Mouse (Mus musculus): Measurements from ENCODE around the gene Mrm1. TPM values are rescaled to one million over a fixed set of nuclear protein-coding genes. Genes with fewer than 3 reads are reported as not detected.
"Not testable (repeated sequence)": the region's sequence is repeated elsewhere in the genome, so short reads cannot be mapped to it uniquely, and the experiment has no call there.

Mrm1 gene
- polyA plus RNA-seq (2012; rRNA removed): 10.8 and 13.1 TPM in 2 replicates

DNA sequence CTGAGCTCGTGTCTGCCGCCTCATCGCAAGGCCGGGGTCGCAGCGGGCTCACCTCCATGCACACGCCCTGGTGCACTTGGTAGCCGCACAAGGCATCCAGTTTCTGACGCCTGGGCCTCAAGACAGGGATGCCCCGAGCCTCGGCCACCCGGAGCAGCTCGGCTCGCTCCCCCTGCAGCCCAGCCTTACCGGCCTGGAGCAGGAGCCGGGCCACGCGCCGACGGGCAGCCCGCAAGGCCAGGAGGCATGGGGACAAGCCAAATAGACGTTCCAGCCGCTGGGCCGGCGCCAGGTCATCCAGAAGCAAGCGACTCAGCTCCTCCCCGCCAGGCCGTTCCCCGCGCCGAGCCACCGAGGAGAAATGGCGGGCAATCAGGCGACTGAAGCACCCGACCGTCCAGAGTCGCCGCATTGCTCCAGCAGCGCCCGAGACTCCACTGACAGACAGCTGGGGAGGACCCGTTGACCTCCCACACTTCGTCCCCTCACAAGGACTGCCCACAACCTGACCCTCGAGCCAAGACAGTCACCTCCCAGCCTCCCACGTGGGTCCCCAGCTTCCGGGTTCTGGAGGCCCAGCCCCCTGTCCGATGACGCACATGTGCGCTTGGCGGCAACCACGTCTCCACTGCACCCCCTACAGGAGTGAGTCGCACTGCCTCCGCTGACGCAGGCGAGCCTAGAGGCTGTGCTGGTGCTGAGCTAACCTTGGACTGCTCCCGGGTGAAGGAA, at the start of gene Mrm1:
TSS of gene Mrm1 (minus strand) at position 555 of the 732 bp plus-strand sequence.
- peak; percentile 80 for DNase-seq (ENCODE audit: low spot score)

DNA sequence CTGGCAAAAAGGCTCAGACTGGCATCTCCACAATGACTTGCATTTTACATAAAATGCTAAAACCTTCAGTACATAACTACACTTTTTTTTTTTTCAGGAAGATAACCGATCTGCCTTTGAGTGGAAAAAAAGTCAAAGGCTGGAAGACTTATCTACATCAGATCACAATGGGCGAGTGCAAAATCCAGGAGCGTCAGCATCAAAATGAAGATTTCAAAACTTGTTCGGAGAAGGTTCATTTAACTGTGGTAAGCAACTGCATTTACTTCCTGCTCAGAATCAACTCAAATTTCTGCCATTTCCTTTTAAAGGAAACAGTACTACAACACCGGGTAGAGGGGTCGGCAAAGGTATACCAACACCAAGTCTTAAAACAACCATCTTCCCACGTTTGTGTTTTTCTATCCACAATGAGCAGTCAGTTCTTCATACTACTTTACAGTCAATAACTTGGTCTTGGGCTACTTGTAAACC, 49.5 kb upstream of the Mrm1 start:
- no peak for DNase-seq (ENCODE audit: low spot score)

DNA sequence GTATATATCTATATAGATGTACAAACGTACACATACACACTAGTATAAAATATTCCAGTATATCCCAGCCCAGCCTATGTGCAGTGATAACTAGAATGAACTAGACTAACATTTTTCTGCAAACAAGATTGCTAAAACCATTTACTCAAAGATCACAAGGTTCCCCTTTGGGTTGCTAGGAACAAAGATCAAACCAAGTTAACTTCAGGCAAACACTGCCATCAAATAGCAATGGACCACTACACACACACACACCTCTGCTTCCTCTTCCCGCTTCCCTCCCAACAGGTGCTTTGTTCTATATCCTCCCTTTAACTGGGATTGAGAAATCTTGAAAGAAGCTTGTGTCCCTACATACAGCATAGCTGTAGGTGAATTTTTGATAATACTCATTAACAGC, 48.3 kb upstream of the Mrm1 start:
- DNase-seq (ENCODE audit: low spot score): no peak

DNA sequence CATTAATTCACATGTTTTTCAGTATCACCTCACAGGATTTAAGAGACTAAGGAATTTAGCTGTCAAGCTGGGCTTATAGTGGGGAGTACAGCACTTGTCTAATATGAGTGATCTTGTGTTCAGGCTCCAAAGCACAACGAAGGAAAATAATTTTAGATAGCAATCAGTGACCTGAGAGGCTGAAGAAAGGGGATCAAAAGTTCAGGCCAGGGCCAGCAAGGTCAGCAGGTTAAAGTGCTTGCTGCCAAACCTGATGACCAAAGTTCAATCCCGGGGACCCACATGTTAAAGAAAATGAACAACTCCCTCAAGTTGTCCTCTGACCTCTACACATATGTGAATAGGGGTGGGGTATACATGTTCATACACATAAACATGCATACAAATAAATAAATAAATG, 46.0 kb upstream of the Mrm1 start:
- DNase-seq (ENCODE audit: low spot score): no peak

DNA sequence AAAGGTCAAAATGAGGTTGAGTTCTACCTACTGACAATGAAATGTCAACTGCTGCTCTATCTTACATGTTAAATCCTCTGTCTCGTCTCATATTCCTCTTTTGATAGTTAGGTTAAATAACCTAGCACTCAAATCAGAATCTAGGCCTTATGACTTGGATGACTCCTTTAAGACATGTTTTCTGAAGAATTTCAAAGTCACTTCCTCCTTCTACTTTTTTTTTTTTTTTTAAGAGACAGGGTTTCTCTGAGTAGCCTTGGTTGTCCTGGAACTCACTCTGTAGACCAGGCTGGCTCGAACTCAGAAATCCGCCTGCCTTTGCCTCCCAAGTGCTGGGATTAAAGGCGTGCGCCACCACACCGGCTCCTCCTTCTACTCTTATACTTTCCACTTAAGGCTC, 36.0 kb upstream of the Mrm1 start:
- DNase-seq (ENCODE audit: low spot score): no peak

DNA sequence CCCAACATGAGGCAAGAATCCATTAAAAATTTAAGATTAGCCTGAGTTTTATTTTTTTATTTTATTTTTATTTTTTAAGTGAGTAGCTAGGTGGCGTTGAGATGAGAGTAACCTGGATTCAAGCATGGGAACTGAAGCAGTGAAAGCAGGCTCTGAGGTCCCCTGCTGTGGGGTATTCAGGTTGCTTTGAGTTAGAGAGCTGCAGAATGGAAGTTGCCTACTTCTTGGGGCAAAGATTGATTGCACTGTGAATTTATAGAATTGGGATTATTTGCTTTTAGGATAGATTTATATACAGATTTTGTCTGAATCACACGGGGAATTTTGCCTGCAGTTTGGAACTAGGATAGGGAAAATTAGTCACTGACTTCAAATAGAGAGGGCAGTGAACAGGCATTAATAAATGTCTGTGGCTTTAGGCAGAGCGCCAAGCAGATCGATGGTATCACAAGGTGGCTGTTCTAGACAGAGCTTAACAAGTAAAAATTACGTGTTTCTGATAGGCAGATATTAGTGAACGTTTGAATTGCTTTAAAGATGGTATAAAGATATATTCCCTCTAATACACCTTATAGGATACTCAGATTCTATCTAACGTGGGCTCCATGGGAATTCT, 28.3 kb upstream of the Mrm1 start:
- DNase-seq (ENCODE audit: low spot score): no peak

DNA sequence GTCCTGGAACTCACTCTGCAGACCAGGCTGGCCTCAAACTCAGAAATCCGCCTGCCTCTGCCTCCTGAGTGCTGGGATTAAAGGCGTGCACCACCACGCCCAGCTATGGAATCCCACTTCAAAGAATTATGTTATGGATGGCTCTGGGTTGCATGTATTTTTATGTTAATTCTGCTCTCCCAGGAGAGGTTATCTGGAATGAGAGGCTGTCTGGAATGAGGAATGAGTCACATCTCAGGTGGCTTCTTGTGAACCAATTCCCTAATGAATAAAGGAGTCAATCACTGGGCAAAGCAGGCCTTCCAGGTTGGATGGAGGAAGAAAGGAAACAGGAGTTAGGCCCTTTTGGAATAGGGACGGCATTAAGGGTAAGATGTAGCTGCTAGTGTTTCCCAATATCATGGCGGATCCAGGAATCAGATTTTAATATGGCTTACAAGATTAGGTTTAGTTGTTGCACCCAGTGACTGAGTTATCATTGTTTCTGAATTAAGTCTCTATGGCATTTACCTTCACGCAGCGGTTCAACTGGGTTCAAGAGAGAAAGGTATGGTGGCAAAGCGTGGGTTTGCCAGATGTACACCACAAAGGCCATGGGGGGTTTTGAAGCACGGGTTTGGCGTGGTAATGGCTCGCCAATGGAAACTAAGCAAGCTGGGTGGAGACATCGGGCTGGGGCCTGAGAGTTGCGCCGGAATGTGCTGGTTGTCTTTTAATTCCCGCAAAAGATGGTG, 27.6 kb upstream of the Mrm1 start:
- DNase-seq (ENCODE audit: low spot score): no peak

DNA sequence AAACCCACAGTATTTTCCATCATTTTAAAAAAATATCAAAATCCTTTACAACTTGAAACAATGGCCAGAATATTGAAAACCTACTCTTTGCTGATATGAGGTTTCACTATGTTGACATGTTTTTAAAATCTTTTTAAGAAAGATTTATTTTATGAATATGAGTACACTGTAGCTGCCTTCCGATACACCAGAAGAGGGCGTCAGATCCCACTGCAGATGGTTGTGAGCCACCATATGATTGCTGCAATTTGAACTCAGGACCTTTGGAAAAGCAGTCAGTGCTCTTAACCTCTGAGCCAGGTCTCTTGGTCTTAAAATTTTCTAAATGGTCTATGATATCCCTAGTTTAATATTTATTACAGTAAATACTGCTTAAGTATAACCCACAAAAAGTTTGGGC, 20.0 kb upstream of the Mrm1 start:
- DNase-seq (ENCODE audit: low spot score): no peak

DNA sequence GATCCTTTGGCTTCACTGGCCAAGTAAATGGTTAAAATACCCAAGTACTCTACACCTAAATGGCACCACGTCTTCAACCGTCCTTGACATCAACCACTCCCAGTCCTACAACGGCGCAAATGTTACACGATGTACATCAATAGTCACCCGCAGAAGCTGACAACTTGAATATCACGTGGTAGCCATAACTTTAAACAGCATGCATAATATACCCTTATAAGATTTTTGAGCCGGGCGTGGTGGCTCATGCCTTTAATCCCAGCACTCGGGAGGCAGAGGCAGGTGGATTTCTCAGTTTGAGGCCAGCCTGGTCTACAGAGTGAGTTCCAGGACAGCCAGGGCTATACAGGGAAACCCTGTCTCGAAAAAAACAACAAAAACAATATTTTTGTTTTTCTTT, 10.2 kb upstream of the Mrm1 start:
- DNase-seq (ENCODE audit: low spot score): not testable (repeated sequence)

DNA sequence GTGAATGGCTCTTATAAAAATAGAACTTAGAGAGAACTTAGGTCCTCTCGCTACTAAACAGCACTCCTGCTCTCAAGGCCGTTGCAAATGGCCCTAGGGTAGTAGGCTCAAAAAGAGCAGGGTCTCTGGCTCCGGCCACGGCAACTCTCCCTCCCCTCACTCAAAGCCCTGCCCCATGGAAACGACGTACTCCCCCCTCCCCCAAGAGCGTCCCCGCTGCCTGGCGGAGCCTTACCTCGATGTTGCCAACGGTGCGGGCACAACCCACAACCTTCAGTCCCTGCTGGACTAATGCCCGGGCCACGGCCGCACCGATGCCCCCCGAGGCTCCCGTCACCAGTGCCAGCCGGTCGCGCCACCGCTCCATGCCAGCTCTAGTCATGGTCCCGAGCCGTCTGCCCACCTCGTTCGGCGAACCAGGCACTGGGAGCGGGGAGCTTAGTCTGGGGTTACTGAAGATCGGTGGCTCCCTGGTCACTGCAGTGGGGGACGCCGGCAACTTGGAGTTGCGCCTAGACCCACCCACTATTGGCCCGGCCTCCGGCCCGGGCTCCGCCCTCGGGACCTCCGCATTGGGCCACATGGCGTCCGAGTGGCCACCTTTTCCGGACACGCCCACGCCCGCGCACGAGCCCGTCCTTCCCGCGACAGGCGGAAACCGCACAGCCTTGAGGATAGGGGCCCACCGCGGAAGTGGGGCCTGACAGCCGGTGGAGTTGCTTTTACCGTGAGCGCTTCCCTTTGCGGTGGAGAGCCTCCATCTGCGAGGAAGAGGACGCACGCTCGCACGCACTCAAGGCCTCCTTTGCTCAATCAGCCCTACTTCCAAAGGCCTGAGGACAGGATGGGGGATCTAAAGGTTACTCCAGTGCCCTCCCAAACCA, 9.4 kb upstream of the Mrm1 start, which contains the start of gene Dhrs11:
TSS of gene Dhrs11 (minus strand) at position 479 of the 884 bp plus-strand sequence.
- DNase-seq (ENCODE audit: low spot score): peak; percentile 83

DNA sequence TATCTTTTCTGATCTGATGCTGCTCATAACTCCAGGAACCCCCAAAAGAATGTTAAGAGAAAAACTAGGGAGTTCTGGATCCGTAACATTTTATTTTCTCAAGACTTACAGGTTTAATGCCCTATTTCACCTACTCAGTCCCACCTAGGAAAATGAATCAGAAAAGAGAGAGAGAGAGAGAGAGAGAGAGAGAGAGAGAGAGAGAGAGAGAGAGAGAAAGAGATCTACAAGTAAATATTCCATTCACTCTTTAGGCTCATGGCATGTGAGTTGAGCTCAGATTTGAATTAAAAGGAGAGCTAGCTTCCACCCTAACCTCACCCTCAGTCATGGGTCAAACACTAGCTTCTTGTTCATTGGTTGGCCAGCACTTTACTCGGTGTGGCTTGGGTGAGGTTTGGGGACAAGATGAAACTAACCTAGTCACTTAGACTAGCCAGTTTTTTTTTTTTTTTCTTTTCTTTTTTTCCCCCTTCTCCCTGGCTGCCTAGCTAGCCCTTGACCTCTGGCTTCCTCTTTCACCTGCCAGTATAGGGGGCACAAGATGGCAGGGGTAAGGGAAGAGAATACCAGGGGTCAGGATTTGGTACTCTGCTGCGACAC, 8.7 kb upstream of the Mrm1 start:
- no peak for DNase-seq (ENCODE audit: low spot score)

DNA sequence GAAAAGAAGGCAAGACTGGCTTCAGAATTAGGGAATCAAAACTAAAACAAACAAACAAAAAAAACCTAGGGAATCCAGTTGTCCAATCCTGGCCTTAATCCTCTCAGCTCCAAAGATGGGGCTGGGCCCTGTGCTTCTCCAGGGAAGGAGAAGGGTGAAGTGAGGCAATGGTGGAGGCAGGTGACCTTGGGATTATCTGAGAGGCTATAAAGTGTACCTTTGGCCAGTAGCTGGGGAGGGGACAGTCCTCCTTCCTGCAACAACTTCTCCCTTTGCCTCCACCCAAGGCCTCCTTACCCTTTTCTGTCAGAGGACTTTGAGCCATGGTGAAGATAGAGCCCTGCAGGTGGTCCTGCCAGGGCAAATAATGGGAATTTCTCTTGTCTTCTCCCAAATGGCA, 8.2 kb upstream of the Mrm1 start:
- no peak for DNase-seq (ENCODE audit: low spot score)

DNA sequence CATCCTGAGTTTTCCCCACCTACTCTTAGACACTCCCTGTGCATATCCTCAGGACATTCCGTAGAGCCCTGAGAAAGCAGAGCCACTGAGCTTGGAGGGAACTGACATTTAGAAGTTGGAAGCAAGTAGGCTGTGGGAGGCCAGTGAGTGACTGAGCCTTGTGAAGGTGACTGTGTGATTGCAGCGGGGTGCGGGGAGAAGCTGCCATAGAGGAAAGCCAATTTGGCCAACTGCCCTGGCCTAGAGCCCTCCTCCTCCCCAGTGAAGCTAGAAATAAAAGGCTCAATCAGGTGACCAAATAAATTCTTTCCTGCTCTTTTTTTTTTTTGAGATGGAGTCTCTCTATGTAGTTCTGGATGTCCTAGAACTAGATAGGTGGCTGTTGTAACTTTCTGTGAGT, 6.9 kb upstream of the Mrm1 start:
- DNase-seq (ENCODE audit: low spot score): no peak

DNA sequence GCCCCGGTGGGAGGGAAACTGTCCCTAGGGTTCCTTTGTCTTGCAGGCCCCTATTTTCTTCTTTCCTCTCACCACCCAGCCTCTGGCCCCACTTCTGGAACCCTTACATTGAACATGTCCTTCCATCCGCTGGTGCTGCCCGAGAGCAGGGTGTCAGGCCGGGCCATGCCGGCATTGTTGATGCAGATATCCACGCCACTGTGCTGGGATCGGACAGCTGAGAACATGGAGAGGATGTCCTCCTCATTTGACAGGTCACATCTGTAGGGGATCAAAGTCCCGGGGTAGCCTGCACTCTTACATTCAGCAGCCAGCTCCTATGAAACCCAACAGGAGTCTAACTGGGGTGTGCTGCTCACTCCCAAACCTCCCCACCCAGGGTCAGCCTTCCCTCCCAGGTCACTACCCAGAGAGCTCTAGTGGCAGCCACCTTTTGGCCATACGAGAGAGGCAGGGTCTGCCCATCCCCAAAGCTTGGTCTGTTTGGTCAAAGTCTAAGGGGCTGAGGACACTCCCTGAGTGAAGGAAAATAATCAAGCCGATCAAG, 6.0 kb upstream of the Mrm1 start:
- DNase-seq (ENCODE audit: low spot score): no peak

DNA sequence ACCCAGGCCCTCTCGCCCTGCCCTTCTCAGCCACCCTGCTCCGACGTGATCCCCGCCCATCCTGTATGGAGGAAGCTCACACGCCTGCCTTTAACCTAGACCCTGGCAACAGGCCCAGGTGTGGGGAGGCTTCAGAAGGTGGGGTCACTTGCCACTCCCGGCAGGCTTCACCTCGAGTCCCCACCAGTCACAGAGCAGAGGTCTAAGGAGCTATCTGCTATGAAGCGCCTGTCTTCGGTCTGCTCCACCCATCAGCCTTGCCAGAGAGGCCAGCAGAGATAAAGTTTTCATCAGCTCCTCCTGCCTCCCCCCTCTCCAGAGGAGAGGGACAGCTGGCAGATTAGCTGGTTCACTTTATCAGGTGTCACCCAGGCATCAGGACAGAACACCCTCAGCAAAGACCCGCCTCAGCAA, 4.2 kb upstream of the Mrm1 start:
- no peak for DNase-seq (ENCODE audit: low spot score)

DNA sequence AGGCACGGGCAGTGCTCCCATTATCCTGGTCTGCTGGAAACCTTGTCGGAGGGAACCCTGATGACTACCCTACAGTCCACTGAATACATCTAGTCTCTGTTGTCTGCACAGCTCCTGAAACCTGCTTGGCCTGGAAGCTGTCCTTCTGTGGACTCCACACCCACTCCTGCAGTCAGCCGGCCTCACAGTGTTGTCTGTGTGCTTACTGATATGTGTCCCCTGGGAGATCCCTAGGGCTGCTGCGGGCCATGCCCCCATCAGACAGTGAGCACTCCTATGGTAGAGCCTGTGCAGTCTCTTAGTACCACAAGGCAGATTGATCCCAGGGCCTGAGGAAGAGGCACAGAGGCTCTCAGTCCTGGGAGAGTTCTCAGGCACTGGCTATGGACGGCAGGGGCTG, 3.2 kb upstream of the Mrm1 start:
- no peak for DNase-seq (ENCODE audit: low spot score)

DNA sequence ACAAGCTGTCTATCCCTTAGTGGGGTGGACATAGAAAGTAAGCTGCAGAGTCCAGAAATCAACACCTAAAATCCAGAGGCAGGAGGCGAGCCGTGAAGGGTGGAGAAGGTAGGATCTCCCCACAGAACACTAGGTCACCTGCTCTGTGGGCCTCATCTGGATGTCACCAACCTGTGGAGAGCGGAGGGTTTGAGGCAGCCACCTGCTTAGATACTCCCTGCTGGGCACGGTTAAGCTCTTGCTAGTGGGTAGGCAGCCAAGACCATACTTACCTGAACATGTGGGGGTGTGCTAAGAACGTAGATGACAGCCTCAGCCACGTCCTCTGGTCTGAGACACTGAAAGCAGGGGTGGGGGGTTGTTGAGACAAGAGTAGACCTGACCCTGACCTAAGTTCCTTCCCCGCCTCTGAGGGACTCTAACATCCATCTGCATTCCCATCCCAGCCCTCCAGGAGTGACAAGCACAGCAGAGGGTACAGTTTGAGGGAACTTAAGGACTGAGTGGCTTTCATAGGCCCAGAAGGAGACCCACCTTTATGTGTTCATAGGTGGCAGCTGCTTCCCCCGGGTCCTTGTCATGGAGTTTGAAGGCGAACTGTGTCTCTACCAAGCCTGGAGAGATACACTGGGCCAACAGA, 1.9 kb upstream of the Mrm1 start:
- DNase-seq (ENCODE audit: low spot score): no peak

DNA sequence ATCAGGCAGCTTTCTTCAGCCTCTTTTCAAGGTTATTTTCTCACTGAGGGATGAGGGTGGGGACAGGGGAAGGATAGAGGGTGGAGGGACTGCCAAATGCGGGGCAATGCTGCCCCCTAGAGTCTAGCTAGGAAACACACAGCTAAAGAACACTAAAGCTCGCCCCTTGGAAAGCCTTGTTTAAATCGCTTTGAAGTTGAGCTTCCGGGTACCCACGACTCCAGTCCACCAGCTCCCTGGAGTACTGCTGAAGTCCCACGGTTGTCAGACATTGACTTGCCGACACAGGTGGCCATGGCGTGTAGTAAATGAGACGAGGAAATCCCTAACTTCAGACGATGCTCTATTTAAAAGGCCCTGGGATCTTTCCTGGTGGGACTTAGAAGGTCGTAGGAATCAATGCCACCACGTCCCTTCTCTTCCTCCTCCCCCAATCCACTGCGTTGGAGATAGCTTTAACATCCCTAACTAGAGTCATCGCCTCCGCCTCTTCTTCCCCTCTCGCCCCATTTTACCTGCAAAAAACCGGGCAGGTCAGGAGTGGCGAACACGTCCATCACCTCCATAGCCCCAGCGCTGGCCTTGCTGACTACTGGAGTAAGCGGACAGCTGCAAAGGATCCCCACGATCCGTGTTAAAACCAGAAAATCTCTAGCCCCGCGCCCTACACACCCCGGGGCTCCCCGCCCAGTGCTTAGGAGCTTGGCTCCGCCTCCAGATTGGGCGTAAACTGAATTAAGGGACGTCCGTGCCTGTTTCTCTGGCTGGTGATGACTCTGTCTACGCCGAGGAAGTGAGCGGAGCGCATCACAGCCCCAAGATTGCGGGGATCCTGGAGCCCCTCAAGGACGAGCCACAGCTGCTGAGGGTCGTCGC, 992 bp downstream of the Mrm1 start:
- DNase-seq (ENCODE audit: low spot score): peak; percentile 59

DNA sequence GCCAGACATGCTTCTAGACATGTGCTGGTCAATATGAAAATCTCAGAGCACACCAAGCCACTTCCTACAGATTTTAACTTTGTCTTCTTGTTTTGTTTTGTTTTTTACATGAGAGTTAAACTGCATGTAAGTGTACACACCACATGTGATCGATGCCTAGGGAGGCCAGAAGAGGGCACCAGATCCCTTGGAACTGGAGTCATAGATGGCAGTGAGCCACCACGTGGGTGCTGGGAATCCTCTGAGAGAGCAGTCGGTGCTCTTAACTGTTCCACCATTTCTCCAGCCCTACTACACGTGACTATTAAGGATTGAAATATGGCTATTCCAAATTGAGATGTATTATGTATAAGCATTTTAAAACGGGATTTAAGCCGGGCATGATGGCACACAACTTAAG, 2.0 kb downstream of the Mrm1 start:
- DNase-seq (ENCODE audit: low spot score): no peak
